Mouse (Mus musculus): ENCODE data around the gene Tbc1d17. TPM values are rescaled to one million over a fixed set of nuclear protein-coding genes. Genes with fewer than 3 reads are reported as not detected.

Tbc1d17 gene
- total RNA-seq, 2 experiments from 2014 or later = 61.6 to 72.9 TPM

- DNase-seq (ENCODE audit: low spot score in 2 of 2) = no peak
- intact Hi-C loops (cut with DNase I) = no loop called here
Observed at GRCm38 (mm10) chr7:44856265-44856916, 7.5 kb upstream of the Tbc1d17 start.

DNA sequence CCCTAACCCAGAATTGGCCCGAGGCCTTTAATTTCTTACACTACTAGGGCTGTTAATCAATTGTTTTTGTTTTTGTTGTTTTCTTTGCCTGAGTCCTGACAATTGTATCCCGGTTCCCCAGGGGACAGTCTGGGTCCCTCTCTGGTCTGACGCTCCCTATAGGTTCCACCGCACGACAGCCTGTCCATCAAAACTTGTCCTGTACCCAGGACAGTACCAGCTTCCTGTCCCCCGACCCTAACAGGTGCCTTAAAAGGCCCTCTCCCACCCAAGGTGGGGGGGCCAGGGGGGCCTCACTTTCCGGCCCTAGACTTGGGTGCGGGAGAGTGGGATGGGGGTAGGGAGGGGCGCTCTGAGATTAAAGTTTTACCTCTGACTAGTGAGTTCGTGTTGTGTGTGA, 6.2 kb upstream of the Tbc1d17 start:
- intact Hi-C loops (cut with DNase I) = no loop called here
- no peak for DNase-seq (ENCODE audit: low spot score in 2 of 2)

DNA sequence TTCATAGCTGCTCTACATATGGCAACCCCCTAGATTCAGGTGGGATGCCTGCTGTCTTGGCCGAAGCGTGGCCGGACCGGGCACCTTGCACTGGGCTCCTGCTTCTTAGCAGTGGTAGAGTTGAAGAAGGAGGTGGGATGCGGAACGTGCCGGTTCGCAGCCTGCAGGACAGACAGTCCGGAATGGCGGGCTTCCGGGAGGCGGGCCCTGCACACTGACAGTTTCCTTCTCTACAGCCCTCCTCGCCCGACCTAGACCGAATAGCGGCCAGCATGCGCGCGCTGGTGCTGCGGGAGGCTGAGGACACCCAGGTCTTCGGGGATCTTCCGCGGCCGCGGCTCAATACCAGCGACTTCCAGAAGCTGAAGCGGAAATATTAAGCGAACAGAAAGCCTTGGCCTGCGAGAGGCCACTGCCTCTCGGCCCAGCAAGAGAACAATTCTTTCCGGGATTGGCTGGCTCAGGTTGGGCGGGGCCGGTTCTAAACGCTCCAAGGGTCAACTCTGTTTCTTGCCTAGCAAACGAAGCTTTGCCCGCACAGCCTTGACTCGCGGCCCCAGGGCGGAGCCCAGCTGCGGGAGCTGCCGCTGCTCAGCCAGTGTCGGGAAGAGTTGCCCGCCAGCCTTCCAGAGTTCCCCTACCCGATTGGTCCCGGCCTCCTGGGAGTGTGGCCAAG, 5.6 kb upstream of the Tbc1d17 start:
- intact Hi-C loops (cut with DNase I) = no loop called here
- peak; percentile 70 to 75 for DNase-seq (ENCODE audit: low spot score in 2 of 2)

DNA sequence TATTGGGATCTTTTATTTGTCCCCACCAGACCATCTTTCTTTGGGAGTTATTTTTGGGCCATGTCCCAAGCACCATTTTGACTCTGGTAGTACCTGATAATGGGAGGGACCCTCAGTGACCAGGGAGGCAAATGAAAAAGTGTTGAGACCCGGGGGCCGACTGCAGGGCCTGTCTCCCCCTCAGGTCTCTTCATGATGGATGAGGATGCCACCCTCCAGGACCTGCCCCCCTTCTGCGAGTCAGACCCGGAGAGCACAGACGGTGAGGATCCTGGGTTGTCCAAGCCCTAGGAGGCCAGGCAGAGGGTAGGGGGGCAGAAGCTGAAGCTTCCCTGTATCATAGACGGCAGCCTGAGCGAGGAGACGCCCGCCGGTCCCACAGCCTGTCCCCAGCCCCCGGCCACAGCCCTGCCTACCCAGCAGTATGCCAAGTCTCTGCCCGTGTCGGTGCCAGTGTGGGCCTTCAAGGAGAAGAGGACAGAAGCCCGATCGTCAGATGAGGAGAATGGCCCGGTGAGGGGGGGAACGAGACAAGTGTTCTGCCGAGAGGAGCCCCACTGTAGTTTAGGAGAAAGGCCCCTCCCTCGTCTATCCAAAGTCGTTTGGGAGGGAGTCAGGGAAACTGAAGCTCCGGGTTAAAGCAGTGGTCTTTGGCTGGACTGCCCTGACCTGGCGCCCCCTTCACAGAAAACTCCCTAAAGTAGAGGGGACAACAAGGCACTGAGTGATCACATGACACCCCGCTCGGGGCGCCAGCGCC, 4.9 kb upstream of the Tbc1d17 start:
- DNase-seq (ENCODE audit: low spot score in 2 of 2) = no peak
- intact Hi-C loops (cut with DNase I) = no loop called here

GRCm38 (mm10) chr7:44853065-44853464, 4.2 kb upstream of the Tbc1d17 start:
- intact Hi-C loops (cut with DNase I) = no loop called here
- DNase-seq (ENCODE audit: low spot score in 2 of 2) = no peak

DNA sequence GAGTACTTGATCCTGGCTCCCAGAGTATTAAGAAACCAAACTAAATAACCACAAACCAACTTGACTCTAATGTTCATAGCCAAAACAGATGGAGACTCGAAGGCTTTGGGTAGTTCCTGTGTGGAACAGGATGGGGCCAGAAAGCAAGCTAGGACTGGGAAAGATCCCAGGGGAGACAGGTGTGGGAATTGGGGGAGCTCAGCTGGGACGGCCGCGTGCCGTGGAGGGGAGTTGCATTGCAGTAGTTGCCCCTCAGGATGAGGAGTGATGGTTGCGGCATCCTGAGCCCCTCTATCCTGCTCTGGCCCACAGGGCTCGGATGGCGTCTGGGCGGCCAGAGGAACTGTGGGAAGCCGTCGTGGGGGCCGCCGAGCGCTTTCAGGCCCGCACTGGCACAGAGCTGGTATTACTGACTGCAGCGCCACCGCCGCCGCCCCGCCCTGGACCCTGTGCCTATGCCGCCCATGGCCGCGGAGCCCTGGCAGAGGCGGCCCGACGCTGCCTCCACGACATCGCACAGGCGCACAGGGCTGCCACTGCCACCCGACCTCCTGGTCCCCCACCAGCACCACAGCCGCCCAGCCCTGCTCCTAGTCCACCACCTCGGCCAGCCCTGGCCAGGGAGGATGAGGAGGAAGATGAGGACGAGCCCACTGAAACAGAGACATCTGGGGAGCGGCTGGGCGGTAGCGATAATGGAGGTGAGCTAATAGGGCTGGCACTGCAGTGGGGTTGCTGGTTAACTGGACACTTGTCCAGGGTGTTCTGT, 3.6 kb upstream of the Tbc1d17 start:
- no peak for DNase-seq (ENCODE audit: low spot score in 2 of 2)
- intact Hi-C loops (cut with DNase I) = no loop called here

DNA sequence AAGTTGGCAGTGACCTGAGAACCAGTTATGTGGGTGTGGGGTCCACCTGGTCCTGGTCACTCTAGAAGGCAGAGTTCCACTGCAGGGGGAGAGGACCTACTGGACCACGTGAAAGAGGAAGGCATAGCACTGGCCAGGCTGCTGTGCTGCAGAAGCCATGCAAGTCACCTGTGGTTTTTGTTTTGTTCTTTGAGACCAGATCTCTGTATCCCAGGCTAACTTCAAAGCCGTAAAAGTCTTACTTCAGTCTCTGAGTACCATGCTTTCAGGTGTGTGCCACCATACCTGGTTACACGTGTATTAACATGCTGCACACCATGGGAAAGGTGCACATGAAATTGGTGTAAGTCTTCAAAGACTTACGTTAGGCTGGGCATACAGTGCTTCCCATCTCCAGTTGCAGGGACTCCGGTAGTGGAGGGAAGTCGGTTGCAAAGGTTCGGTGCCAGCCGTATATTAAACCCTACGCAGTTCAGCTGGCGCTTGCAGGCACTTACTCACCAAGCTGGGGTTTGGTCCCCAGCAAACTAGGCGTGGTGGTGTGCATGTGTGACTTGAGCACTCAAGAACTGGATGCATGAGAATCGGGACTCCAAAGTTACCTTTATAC, 2.9 kb upstream of the Tbc1d17 start:
- intact Hi-C loops (cut with DNase I) = no loop called here

GRCm38 (mm10) chr7:44850789-44851624, 2.1 kb upstream of the Tbc1d17 start:
- intact Hi-C loops (cut with DNase I) = no loop called here
- DNase-seq (ENCODE audit: low spot score in 2 of 2) = no peak

More for the DNA sequence above, 2.9 kb upstream of the Tbc1d17 start:
- DNase-seq (ENCODE audit: low spot score in 2 of 2) = no peak

DNA sequence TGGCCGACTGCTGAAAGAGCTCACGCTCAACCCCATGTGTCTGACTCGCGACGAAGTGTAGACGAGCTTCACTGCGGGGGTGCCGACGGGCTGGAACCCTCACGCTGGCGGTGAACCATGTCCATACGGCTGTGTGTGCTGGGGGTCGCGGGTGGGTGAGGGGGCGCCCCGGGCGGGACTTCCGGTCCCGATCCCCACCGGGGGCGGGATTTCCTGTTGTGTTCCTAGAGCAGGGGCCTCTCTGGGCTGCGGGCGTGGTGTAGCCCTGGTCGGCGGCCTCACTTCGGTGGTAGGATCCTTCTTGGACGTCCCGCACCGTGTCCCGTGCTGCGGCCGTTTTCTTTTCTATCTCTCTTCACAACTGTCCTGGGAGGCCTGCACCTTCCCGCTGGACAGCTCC, 1.3 kb upstream of the Tbc1d17 start:
- DNase-seq (ENCODE audit: low spot score in 2 of 2) = peak; percentile 78
- intact Hi-C loops (cut with DNase I) = no loop called here

GRCm38 (mm10) chr7:44849416-44850111, 685 bp upstream of the Tbc1d17 start:
- intact Hi-C loops (cut with DNase I) = loop anchor here (1.0 kb wide), 1 partner anchor 41 kb away; no protein-coding TSS in a partner anchor
- peak; percentile 91 to 96 for DNase-seq (ENCODE audit: low spot score in 2 of 2)

- intact Hi-C loops (cut with DNase I) = no loop called here
- no peak for DNase-seq (ENCODE audit: low spot score in 2 of 2)
Observed at GRCm38 (mm10) chr7:44847772-44848171, 1.1 kb downstream of the Tbc1d17 start.

- intact Hi-C loops (cut with DNase I) = no loop called here
- DNase-seq (ENCODE audit: low spot score in 2 of 2) = no peak
Observed at GRCm38 (mm10) chr7:44846804-44847203, 2.1 kb downstream of the Tbc1d17 start.

DNA sequence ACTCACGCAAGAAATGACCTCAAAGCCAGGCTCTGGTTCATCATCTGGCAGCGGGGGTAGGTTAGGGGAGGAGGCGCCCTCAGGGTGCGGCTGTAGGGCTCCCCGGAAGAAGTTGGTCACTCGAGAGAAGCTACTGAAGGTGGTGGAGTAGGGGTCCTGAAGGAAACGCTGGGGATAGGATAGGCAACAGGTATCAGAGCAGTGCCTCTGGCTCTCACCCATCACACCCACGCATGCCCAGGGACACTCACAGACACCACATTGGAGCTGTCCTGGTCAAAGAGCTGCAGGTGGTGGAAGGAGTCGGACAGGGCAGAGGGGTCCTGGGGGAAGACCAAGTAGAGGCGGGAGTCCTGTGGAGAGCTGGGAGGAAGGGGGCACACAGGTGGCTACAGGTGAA, 3.9 kb downstream of the Tbc1d17 start:
- DNase-seq (ENCODE audit: low spot score in 2 of 2) = no peak
- intact Hi-C loops (cut with DNase I) = no loop called here

- no peak for DNase-seq (ENCODE audit: low spot score in 2 of 2)
- intact Hi-C loops (cut with DNase I) = no loop called here
Observed at GRCm38 (mm10) chr7:44841825-44842463, 6.9 kb downstream of the Tbc1d17 start.

- intact Hi-C loops (cut with DNase I) = no loop called here
- DNase-seq (ENCODE audit: low spot score in 2 of 2) = no peak
Observed at GRCm38 (mm10) chr7:44840426-44840825, 8.5 kb downstream of the Tbc1d17 start.

- DNase-seq (ENCODE audit: low spot score in 2 of 2) = peak; percentile 62 to 65
- intact Hi-C loops (cut with DNase I) = no loop called here
Observed at GRCm38 (mm10) chr7:44839491-44840191, 9.2 kb downstream of the Tbc1d17 start.

DNA sequence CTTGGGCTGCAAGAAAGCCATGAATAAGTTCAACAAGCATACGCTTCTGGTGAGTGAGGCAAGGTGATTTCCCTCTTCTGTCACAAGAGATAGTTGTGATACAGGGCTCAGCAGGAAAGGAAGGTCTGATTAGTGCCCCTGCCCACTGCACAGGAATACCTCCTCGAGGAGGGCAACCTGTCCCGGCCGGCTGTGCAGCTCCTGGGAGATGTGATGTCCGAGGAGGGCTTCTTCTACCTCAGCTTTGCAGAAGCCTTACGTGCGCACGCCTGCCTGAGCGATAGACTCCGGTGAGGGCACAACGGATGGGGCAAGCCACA, 9.7 kb downstream of the Tbc1d17 start:
- DNase-seq (ENCODE audit: low spot score in 2 of 2) = no peak
- intact Hi-C loops (cut with DNase I) = no loop called here

Data from left cerebral cortex, postnatal 25 days (tissue).